Mouse (Mus musculus): ENCODE results near the gene Kif27.

- TF ChIP-seq EP300 (IDR thresholded peaks at IDR 0.05; ENCODE audit: insufficient read depth, low read depth, low read length) (no peak), CTCF (IDR thresholded peaks at IDR 0.05; ENCODE audit: low read depth, low read length) (peak; percentile 54), POLR2A (IDR thresholded peaks at IDR 0.05; ENCODE audit: insufficient read depth, low read length) (no peak)
Observed at GRCm38 (mm10) chr13:58387948-58388347, 29.0 kb upstream of the Kif27 start.
